Mouse (Mus musculus): ENCODE results near the gene Nkx2-4.
A peak's percentile ranks its signal among the peaks of the same experiment; 100 is the strongest.

The Nkx2-4 gene

DNA sequence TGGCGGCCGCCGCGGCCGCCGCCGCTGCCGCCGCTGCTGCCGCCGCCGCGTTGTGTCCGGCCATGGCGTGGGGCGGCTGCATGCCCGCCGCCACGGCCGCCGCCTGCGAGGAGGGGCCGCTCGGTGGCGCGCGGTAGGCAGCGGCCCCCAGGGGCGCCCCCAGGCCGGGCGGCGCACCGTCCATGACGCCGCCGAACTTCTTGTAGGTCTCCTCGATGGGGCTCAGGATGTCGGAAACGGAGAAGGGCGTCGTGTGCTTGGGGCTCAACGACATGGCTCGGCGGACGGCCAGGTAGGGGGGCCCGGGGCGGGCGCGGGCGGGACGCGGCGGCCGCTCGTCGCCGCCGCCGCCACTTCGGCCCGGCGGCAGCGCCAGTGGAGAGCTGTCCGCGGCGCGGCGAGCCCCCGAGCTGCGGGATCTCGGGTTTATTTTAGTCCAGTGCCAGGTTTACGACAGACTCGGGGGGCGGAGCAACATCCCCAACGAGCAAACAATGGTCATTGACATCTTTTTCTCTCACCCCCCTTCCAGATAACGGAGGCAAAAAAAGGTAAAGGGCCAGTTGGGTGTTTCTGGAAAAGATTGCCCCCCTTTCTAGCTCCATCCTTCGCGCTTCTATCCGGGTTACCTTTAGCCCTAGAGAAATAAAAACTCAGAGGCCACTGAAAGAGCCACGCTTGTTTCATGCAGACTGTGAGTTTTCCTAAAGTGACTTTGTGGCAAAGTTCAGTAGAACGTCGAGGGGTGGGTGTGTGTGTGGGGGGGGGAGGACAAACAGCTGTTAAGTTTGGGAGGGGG lies at the start of gene Nkx2-4:
Gene Nkx2-4, minus strand, starts transcription at position 374 of the 799 bp plus-strand sequence.
- DNase-seq (ENCODE audit: low read depth, low spot score) = no peak

DNA sequence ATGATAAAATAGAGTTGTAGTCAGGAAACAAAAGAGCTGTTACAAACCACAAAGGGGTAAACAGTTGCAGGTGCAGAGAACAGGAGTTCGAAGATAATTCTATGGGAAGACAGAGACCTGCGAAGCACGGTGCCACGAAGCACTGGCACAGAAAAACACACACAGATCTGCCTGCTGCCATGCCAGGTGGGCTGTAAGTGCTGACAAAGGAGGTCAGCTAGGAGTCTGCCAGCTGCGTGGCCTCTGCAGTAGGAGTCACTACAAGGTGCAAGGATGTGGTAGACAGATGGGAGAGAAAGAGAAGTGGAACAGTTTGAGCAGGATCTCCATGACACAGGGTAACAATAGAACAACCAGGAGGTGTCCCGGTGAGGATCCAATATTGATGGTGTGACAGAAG lies 42.1 kb upstream of the Nkx2-4 start:
- DNase-seq (ENCODE audit: low read depth, low spot score) = no peak

DNA sequence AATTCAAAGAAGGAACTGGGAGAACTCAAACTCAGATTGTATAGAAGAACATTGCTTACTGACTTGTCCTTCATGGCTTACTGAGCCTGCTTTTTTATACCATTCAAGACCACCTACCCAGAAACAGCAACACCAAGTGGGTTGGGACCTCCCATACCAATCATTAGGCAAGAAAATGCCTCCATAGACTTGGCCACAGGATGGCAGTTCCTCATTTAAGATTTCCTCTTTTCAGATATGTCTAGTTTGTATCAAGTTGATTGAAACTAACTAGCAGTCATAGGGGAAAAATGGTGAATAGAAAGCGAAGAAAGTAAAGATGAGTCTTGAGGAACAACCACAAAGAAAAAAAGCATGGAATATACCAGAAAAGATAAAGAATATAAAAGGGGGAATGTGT lies 34.5 kb upstream of the Nkx2-4 start:
- DNase-seq (ENCODE audit: low read depth, low spot score) = no peak

DNA sequence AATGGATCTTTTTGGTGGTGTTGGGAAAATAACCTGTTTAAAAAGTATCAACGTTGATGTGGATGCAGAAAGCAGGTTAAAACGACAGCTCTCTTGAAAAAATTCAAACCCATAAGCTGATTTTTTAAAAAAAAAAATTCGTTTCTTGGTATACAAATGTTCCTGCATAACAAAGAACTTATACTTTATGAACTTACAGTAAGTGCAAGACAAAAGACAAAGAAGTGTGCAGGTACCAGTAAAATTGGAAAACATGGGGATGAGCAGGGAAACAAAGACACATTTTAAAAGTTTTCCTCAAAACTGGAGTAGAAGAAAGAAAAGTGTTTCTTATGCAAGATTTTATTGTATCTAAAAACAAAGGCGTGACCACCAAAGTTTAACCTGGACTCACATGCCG lies 1.2 kb upstream of the Nkx2-4 start:
- no peak for DNase-seq (ENCODE audit: low read depth, low spot score)

DNA sequence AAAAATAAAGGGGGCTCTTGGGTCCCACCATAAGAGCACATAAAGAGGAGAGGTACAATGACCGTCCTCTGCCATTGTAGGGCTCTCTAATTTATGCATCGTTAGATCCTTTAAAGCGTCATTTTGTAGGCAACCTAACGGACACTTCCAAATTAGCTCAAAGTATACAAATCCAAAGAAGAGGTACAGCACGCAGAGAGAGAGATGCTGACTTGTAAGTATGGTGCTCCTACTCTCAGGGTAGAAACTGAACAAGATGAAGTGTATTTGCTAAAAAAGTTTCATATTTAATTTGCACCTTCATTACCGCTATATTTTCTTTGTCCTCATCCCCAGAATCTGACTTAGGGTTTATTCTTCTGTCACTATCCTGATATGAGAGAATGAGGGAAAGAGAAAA lies 692 bp upstream of the Nkx2-4 start:
- no peak for DNase-seq (ENCODE audit: low read depth, low spot score)

DNA sequence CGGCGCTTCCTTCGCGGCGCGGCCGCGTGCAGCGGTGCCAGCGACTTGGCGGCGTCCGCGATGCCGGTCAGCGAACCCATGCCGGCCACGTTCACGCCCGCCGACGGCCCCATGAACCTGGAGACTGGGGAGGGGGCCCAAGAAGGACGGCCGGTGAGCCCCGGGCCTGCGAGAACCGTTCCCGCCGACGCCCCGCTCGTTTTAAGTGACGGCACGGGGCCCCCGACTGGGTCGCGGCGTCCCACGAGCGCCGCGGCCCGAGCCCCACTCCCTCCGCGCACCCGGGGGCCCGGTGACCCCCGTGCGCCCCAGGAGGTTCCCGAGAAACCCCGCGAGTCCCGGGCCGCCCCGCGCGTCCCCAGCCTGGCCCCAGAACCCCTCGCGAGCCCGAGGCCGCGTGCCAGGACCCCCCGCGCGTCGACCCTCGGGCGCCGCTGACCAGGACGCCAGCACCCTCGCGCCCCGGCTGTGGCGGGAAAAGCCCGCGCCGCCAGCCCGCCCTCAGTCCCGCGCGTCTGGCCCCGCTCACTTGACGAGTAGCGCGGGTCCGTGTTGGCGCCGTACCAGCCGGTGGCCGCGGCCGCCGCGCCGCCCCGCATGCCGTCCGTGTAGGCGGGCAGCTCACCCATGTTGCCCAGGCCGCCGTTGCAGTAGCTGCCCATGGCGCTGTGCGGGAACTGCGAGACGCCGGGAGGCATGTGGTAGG lies 726 bp downstream of the Nkx2-4 start:
- no peak for DNase-seq (ENCODE audit: low read depth, low spot score)

DNA sequence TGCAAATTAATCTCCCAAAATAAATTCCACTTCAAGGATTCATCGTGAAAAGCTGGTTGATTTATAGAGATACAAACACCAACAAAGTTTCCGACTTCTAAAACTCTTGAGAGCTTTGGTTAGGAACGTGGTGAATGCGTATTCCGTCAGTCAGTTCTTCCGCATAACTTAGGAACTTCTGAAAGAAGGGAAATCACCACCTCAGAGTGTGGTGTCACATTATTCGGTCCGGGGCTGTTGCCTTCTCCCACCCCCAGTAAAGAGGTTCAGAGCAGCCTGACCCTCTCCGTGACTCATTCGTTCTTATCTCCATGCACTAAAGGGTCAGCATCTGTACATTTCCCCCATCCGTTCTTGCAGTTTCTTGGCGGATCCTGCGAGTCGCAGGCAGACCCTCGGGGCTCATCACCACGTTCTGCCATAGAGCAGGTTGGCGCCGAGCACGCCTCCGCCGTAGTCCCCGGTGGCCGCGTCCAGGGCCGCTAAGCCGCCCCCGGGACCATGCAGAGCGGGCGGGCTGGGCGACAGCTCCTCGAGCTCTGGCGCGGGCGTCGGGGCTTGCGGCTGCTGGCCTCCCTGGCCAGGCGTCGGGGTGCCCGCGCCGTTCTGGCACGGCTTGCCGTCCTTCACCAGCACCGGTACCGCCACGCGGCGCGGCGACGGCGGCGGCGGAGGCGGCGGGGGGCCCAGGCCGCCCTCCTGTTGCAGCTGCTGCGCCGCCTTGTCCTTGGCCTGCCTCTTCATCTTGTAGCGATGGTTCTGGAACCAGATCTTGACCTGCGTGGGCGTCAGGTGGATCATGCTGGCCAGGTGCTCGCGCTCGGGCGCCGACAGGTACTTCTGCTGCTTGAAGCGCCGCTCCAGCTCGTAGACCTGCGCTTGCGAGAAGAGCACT lies 1.5 kb downstream of the Nkx2-4 start:
- DNase-seq (ENCODE audit: low read depth, low spot score) = peak; percentile 46

DNA sequence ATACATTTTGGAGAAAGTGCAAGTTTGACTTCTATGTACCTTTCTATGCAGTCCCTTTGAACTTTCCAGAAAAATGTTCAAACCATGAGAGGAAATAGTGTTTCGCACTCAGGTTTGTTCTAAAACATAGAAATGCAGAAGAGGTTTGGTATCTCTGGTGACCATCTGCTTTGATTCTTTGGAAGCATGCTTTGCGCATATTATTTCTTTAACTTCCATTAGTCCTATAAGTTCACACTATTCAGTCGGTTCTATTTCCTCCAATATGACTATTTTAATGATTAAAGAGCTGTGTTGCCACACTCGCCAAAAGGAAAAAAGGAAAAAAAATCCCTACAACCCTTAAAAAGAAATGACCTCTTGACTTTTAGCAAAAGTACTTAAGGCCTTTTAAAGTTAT lies 2.9 kb downstream of the Nkx2-4 start:
- no peak for DNase-seq (ENCODE audit: low read depth, low spot score)

DNA sequence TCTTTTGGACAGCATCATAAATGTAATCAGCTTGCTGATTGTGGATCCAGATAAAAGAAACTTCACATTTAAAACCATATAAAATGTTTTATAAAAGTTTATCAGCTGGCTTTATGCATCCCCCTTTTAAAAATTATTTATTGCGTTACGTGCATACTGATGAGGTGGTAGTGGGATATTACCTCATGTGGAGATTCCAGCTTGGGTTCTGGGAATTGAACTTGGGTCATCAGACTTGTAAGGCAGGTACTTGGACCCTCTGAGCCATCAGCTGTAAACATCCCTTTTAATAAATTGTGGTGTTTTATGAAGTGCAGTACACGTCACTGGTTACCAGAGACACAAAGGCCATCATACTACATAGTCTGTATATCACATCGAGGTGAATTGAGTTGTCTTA lies 10.8 kb downstream of the Nkx2-4 start:
- no peak for DNase-seq (ENCODE audit: low read depth, low spot score)

DNA sequence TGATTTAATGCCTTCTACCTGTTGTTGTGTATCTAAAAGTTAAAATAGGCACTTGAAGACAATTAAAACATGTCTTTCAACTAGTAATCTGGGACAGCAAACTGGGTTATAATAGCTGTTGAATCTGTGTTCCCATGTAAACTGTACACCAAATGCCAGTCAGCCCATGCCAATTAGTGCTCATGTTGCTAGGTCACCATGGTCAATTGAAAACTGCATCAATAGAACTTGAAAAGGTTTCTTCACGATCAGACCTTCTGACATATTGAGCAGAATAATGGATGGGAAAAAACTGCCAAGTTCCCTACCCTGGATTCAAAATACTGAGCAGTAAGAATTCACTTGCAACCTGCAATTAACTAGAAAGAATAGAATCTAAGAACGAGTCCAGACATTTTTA lies 11.3 kb downstream of the Nkx2-4 start:
- no peak for DNase-seq (ENCODE audit: low read depth, low spot score)

DNA sequence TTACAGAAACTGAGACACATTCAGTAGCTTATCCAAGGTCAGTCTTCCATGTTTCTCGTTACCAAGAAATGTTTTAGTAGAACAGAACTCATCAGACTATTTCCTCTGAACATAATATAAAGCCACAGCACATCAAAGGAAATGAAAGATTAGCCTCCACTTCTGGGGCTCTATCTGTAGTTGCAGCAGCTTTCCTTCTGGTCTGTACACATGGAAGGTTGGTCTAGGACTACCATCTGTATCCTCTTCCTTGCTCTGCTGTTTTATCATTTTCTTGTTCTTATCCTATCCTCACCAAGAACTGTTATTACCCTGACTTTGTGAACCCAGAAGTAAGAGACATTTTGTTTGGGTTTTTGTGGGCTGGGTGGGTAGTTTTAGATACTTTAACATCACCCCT lies 14.9 kb downstream of the Nkx2-4 start:
- DNase-seq (ENCODE audit: low read depth, low spot score) = no peak

DNA sequence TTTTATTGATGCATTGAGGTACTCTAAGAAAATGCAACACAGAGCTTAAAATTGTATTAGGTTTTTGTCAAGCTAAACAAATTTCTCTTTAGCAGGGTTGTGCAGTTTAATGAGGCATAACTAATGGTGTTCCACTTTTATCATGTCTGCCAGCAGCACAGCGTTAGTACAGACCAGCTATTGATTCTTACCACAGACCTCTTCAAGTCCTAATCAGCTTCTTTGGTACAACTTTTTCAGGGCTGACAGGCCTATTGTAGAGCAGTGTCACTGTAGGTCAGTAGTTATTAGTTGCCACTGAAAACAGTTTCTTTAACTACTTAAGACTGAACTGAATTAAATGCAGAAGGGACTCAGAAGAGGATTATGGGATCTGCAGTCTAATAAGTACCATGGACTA lies 16.2 kb downstream of the Nkx2-4 start:
- DNase-seq (ENCODE audit: low read depth, low spot score) = no peak

DNA sequence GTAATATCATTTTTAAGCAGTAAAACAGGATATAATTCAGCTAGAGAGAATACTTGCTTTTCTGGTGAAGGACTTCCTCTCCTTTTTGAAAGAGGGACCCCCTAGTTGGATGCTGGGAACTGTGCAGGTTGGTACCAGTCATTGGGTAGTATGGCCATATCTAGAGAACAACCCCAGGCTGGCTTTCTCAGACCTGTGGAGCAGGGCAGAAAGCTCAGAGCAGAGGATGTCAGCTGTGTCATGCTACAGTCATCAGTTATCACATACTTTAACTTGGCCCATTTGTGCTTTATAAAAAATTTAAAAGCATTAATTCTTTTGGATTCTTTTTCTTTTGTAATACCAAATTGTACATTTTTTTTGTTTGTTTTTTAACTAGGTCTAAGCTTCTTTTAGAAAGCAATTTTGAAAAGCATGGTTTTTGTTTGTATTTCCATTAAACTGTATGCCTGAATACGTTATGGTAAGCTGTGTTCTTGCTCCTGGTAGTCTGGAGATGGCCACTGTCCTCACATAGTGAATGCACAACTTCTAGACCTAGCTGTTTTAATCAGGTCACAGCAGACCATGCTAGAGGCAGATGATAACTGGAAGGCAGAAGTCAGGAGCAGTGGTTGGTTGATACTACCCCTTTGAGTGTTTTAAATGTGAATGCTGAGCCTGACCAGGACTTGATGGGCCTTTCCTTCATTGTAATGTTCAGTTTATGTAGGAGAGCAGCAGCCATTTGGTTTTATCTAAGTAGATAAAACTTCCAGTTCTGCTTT lies 17.6 kb downstream of the Nkx2-4 start:
- DNase-seq (ENCODE audit: low read depth, low spot score) = no peak

DNA sequence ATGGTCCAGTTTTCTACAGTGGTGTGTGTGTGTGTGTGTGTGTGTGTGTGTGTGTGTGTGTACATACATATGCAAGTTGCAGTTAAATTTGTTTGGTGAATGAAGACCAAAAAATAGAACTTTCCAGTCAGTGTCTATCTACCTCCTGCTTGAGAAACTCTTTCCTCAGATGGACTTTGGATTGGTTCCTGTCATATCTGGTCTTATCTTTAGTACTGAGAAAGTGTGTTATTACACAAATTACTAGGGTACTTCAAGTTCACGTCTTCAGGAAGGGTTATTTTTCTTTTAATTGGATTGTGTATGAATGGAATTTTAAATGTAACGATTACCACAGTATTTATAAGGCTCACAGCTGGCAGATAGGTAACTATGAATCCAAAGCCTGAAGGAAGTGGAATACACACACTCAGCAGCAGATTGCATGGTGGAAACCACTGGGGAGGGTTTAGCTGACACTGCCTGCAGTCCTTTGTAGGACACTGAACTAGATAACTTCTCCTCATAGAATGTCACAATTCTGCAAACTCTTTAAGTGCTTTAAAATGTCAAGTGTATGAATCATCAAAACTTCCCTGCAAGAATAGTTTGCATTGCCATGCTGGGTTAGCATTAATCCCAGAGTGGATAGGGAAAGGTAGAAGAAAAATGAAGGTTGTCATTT lies 31.9 kb downstream of the Nkx2-4 start:
- DNase-seq (ENCODE audit: low read depth, low spot score) = no peak

DNA sequence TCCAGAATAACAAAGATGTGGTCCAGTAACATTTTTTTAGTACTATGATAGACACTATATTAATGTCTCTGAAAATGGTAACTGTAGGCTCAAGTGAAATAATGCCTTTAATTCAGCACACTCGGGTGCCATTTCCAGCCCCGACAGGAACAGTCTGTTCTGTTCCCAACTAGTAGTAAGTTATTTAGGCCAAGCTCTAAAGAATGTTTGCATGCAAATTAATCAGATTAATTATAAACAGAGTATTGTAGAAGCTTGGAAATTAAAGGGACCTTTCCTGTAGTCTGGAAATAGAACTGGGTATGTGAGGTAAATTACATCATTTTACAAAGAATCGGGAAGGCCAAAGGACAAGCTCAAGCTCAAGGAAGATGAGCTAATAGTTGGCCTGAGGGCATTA lies 38.2 kb downstream of the Nkx2-4 start:
- no peak for DNase-seq (ENCODE audit: low read depth, low spot score)

DNA sequence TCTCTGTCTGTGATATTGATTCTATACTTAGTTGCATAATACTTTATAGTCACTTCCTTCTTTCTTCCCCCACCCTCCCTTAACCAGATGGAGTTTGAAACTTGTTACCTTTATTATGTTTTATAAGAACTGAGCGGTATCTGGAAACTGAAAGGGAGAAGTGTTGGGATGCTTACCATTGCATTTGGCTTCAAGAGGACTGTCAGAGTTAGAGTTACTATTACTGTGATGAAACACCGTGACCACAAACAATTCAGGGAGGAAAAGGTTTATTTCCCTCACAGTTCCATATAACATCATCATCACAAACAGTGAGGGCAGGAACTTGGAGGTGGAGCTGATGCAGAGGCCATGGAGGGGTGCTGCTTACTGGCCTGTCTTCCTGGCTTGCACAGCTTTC lies 49.4 kb downstream of the Nkx2-4 start:
- DNase-seq (ENCODE audit: low read depth, low spot score) = no peak

Measured in forelimb bud, embryonic 11.5 days (tissue).